Mouse (Mus musculus): ENCODE data around the gene Fgf22.

DNA sequence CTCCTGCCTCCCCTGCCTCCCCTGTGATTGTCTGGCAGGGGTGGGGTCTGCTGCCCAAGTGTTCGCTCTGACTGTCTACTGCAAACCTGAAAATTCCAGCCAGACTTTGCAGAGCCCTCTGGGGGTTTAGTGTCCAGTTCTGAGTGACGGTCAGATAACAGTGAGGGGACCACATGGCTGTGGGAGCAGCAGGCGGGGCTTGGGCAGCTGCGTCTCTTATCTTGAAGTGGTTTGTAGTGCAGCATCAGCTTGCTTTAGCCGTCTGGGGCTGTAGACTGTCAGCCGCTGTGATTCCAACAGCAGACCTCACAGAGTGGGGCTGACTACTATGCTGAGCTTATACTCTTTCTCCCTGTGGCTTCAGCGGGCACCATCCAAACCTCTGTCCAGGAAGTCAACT is 45.6 kb upstream of the Fgf22 start:
- TF ChIP-seq POLR2A (IDR thresholded peaks at IDR 0.05; ENCODE audit: insufficient read length, low read depth), result no peak
- no peak for TF ChIP-seq REST (IDR thresholded peaks at IDR 0.05; ENCODE audit: insufficient read depth, insufficient read length)
- TF ChIP-seq USF1 (IDR thresholded peaks at IDR 0.05; ENCODE audit: low read depth), result no peak
- TF ChIP-seq POLR2AphosphoS2 (IDR thresholded peaks at IDR 0.05; ENCODE audit: insufficient read length, low read depth), result no peak
- no peak for TF ChIP-seq MAX (IDR thresholded peaks at IDR 0.05; ENCODE audit: low read depth)
